Mouse (Mus musculus): ENCODE measurements around the gene Mboat2.

DNA sequence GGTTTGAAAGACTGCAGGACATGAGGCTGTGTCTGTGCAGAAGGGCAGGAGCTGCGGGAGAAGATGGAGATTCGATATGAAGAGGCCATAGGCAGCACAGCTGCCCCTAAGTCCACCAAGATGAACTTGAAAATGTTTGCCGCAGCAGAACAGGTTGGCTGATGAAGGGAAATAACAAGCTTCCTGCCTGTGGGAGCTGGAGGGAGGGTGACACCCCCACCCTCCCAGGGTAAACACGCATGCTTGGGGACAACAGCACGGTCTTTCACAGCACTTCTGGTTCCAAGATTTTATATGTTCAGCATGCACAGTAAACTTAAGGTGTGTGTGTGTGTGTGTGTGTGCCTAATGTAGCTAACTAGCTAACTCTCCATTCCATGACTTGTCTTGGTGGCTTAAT is 38.6 kb downstream of the Mboat2 start:
- no peak for TF ChIP-seq CTCF (IDR thresholded peaks at IDR 0.05)
- no peak for TF ChIP-seq EP300 (IDR thresholded peaks at IDR 0.05; ENCODE audit: insufficient read depth, low read depth, low read length)
